Mouse (Mus musculus) forebrain, postnatal 0 days (tissue): ENCODE measurements at regions not wholly inside any gene's neighbourhood (a gene's known extent, or its start where the extent isn't known, plus 50 kb on each side); places are given as distances from the start of the nearest gene placed in this dataset.

Experiments
- ATAC-seq: fragments of 200-750 bp; cut with Nextera tagmentation; 2 replicates; pipeline ENCODE4 v1.8.0; 2017; ENCODE audit warnings: mild to moderate bottlenecking, moderate library complexity
- DNase-seq: peaks from one replicate; pipeline ENCODE4 v3.0.0-alpha.2; 2015
- H3K27ac ChIP-seq: fragments of 300-500 bp; sonication (generic); 2 replicates; pipeline ENCODE4 v1.5.1; 2014; ENCODE audit warnings: low read depth, mild to moderate bottlenecking, antibody characterized with exemption, low read length, moderate library complexity, mixed read lengths
- H3K27me3 ChIP-seq: fragments of 300-500 bp; sonication (generic); 2 replicates; pipeline ENCODE4 v1.6.1; 2014; ENCODE audit warnings: mild to moderate bottlenecking, low read length, mixed read lengths; ENCODE audit not compliant: insufficient read depth
- H3K36me3 ChIP-seq: fragments of 300-500 bp; sonication (generic); 2 replicates; pipeline ENCODE4 v1.6.1; 2014; ENCODE audit warnings: mild to moderate bottlenecking, moderate library complexity; ENCODE audit not compliant: insufficient read depth
- H3K4me1 ChIP-seq: fragments of 300-500 bp; sonication (generic); 2 replicates; pipeline ENCODE4 v1.6.1; 2014; ENCODE audit warnings: antibody characterized with exemption; ENCODE audit not compliant: insufficient read depth
- H3K4me2 ChIP-seq: fragments of 300-500 bp; sonication (generic); 2 replicates; pipeline ENCODE4 v1.6.1; 2014; ENCODE audit warnings: low read depth, mild to moderate bottlenecking, moderate library complexity
- H3K4me3 ChIP-seq: fragments of 300-500 bp; sonication (generic); 2 replicates; pipeline ENCODE4 v1.5.1; 2014; ENCODE audit warnings: low read depth, low read length, mixed read lengths
- H3K9ac ChIP-seq: fragments of 300-500 bp; sonication (generic); 2 replicates; pipeline ENCODE4 v1.6.1; 2014; ENCODE audit warnings: mild to moderate bottlenecking
- H3K9me3 ChIP-seq: fragments of 300-500 bp; sonication (generic); 2 replicates; pipeline ENCODE4 v1.6.1; 2016; ENCODE audit warnings: low read length
- CTCF ChIP-seq: sonication (generic); IDR thresholded peaks from 2 replicates; pipeline ENCODE4 v1.5.1; 2016; ENCODE audit warnings: antibody characterized with exemption, control low read depth, low read depth
- WGBS: fragments of 180-500 bp; shearing (Covaris S2); extraction: QIAGEN DNeasy Blood & Tissue Kit; methylation state at CpG from one replicate; pipeline ENCODE4 v1.1.7; 2014; 5-methylcytosine and 5-hydroxymethylcytosine counted together

GRCm38 (mm10) chrX:13014051-13014450 lies 57.2 kb upstream of the Usp9x start:
- Histone ChIP-seq H3K27me3 (no peaks in the 10 kb centered on the region), H3K4me2 (no peak overlapping the region), H3K36me3 (no peaks in the 10 kb centered on the region), H3K4me1 (no peaks in the 10 kb centered on the region), H3K4me3 (no peak overlapping the region), H3K9me3 (no peaks in the 10 kb centered on the region), H3K27ac (no peak overlapping the region), H3K9ac (no peak overlapping the region)
- DNase-seq (no peak), ATAC-seq (no peak)
- no peak for TF ChIP-seq CTCF
- 63% methylated on average over 3 of the region's 3 CpGs for WGBS

GRCm38 (mm10) chrX:13013086-13013485 lies 58.2 kb upstream of the Usp9x start:
- no peak for DNase-seq
- TF ChIP-seq CTCF: no peak
- no peak overlapping the region for H3K4me3 ChIP-seq
- no peaks in the 10 kb centered on the region for H3K27me3 ChIP-seq
- no peak overlapping the region for H3K9ac ChIP-seq
- H3K27ac ChIP-seq: no peak overlapping the region
- ATAC-seq: no peak
- no peaks in the 10 kb centered on the region for H3K36me3 ChIP-seq
- H3K9me3 ChIP-seq: no peaks in the 10 kb centered on the region
- no peak overlapping the region for H3K4me2 ChIP-seq
- H3K4me1 ChIP-seq: no peaks in the 10 kb centered on the region
- WGBS: 73% methylated on average over 3 of the region's 3 CpGs

- 90% methylated on average over 7 of the region's 7 CpGs for WGBS
Observed at GRCm38 (mm10) chrX:12990777-12991176, 80.5 kb upstream of the Usp9x start.

GRCm38 (mm10) chrX:12977676-12978075 lies 93.6 kb upstream of the Usp9x start:
- Histone ChIP-seq H3K4me2 (no peak overlapping the region), H3K4me1 (no peaks in the 10 kb centered on the region), H3K27ac (no peak overlapping the region), H3K9me3 (no peaks in the 10 kb centered on the region), H3K4me3 (no peak overlapping the region), H3K36me3 (no peaks in the 10 kb centered on the region), H3K27me3 (no peaks in the 10 kb centered on the region), H3K9ac (no peak overlapping the region)
- no peak for ATAC-seq
- no peak for DNase-seq
- TF ChIP-seq CTCF: no peak
- WGBS: 61% methylated on average over 6 of the region's 6 CpGs

More at GRCm38 (mm10) chrX:12990777-12991176, 80.5 kb upstream of the Usp9x start:
- no peaks in the 10 kb centered on the region for H3K36me3 ChIP-seq
- H3K27me3 ChIP-seq: no peaks in the 10 kb centered on the region
- ATAC-seq: no peak
- H3K9me3 ChIP-seq: no peaks in the 10 kb centered on the region
- no peak for TF ChIP-seq CTCF
- no peak overlapping the region for H3K4me2 ChIP-seq
- DNase-seq: no peak
- no peak overlapping the region for H3K27ac ChIP-seq
- no peaks in the 10 kb centered on the region for H3K4me1 ChIP-seq
- no peak overlapping the region for H3K9ac ChIP-seq
- no peak overlapping the region for H3K4me3 ChIP-seq

- WGBS: 89% methylated on average over 7 of the region's 7 CpGs
Observed at GRCm38 (mm10) chrX:12968979-12969746, 102.1 kb upstream of the Usp9x start.

GRCm38 (mm10) chrX:12959467-12960314 lies 111.6 kb upstream of the Usp9x start:
- 63% methylated on average over 11 of the region's 11 CpGs for WGBS
- Histone ChIP-seq H3K27ac (no peak overlapping the region), H3K9me3 (no peaks in the 10 kb centered on the region), H3K4me2 (no peak overlapping the region), H3K4me3 (no peak overlapping the region), H3K36me3 (no peaks in the 10 kb centered on the region), H3K9ac (no peak overlapping the region), H3K27me3 (no peaks in the 10 kb centered on the region), H3K4me1 (no peaks in the 10 kb centered on the region)
- no peak for TF ChIP-seq CTCF
- peak; percentile 62 for ATAC-seq
- no peak for DNase-seq

More at GRCm38 (mm10) chrX:12968979-12969746, 102.1 kb upstream of the Usp9x start:
- H3K36me3 ChIP-seq: no peaks in the 10 kb centered on the region
- H3K27ac ChIP-seq: no peak overlapping the region
- H3K4me3 ChIP-seq: no peak overlapping the region
- no peaks in the 10 kb centered on the region for H3K9me3 ChIP-seq
- no peaks in the 10 kb centered on the region for H3K27me3 ChIP-seq
- TF ChIP-seq CTCF: no peak
- no peak overlapping the region for H3K9ac ChIP-seq
- H3K4me2 ChIP-seq: no peak overlapping the region
- DNase-seq (no peak), ATAC-seq (no peak)
- no peaks in the 10 kb centered on the region for H3K4me1 ChIP-seq

GRCm38 (mm10) chrX:12958873-12959272 lies 112.4 kb upstream of the Usp9x start:
- Histone ChIP-seq H3K4me2 (no peak overlapping the region), H3K4me1 (no peaks in the 10 kb centered on the region), H3K27ac (no peak overlapping the region), H3K9me3 (no peaks in the 10 kb centered on the region), H3K4me3 (no peak overlapping the region), H3K27me3 (no peaks in the 10 kb centered on the region), H3K9ac (no peak overlapping the region), H3K36me3 (no peaks in the 10 kb centered on the region)
- no peak for TF ChIP-seq CTCF
- ATAC-seq (no peak), DNase-seq (no peak)
- WGBS: 57% methylated on average over 2 of the region's 2 CpGs
